18 mouse cellular contexts compared by ENCODE assay signal in genomic region chr7:74766550-74766949, GRCm38 (mm10).
DNase-seq lines count a peak whose midpoint lies in the region; TF ChIP-seq lines count a peak whose summit lies in the region.
"Had no signal": no experiment of that assay in that cellular context is flagged by ENCODE, and none has a peak within 500 bp of the region (broad histone marks: within the 10 kb centered on the region; RNA-seq: fewer than 3 reads in every experiment).

No protein-coding gene starts in this region.

- H3K4me2 ChIP-seq in myocyte (ENCODE audit: low read depth), result peak overlapping the region; percentile 4
- H3K4me2 ChIP-seq: embryonic facial prominence, embryonic 13.5 days; midbrain, embryonic 11.5 days; neural tube, embryonic 15.5 days; stomach, embryonic 15.5 days had no signal

- intact Hi-C loops in heart, postnatal 25 days (cut with DNase I), result no loop called here
- intact Hi-C loops in left cerebral cortex, postnatal 36 days (cut with DNase I), result no loop called here
- intact Hi-C loops in left cerebral cortex, postnatal 4 days (cut with DNase I), result no loop called here

- no peak overlapping the region for H3ac ChIP-seq in myocyte (ENCODE audit: control insufficient read depth, insufficient read length)

- no peaks in the 10 kb centered on the region for H3K79me2 ChIP-seq in myocyte (ENCODE audit: control insufficient read depth, insufficient read depth)

- no peaks in the 10 kb centered on the region for H3K27me3 ChIP-seq in myocyte (ENCODE audit: control insufficient read depth, insufficient read depth, insufficient read length)
- H3K27me3 ChIP-seq: embryonic facial prominence, embryonic 13.5 days; neural tube, embryonic 15.5 days; stomach, embryonic 15.5 days had no signal

- DNase-seq in heart, adult 18-20 months, result peak; percentile 59 to 70
- no peak for DNase-seq in heart, postnatal 25 days (ENCODE audit: low spot score)
- DNase-seq in left cerebral cortex, postnatal 36 days (ENCODE audit: low spot score in 2 of 2), result peak; percentile 3
- no peak for DNase-seq in left cerebral cortex, postnatal 4 days
- peak; percentile 18 for DNase-seq in adrenal gland, postnatal 25 days
- DNase-seq in kidney, postnatal 36 days, result no peak
- DNase-seq: cerebellum, adult 18-20 months; kidney, postnatal 4 days; liver, postnatal 0 days; lung, postnatal 4 days; thymus, postnatal 14 days had no signal

- H3K36me3 ChIP-seq in myocyte (ENCODE audit: control insufficient read depth, insufficient read depth), result no peaks in the 10 kb centered on the region
- H3K36me3 ChIP-seq: embryonic facial prominence, embryonic 13.5 days; G1E; neural tube, embryonic 15.5 days; stomach, embryonic 15.5 days had no signal

- H3K4me3 ChIP-seq in myocyte, result no peak overlapping the region
- H3K4me3 ChIP-seq: embryonic facial prominence, embryonic 13.5 days; left cerebral cortex, adult 2 months; neural tube, embryonic 15.5 days; stomach, embryonic 15.5 days had no signal

- no peak for TF ChIP-seq POLR2A in myocyte (IDR thresholded peaks at IDR 0.05; ENCODE audit: insufficient read length, low read depth)

TF ChIP-seq in myocyte, 11 proteins besides CTCF, POLR2A, EP300 and RAD21:
- TF ChIP-seq TCF3 (IDR thresholded peaks at IDR 0.05; ENCODE audit: insufficient read length, low read depth), result no peak
- TF ChIP-seq MYOG (IDR thresholded peaks at IDR 0.05; ENCODE audit: control insufficient read depth in 1 of 3, insufficient read depth in 1 of 3, insufficient read length in 2 of 3, low read depth in 2 of 3), result peak in 2 of 3 experiments; percentile 59 to 83
- TF ChIP-seq E2F4 (IDR thresholded peaks at IDR 0.05; ENCODE audit: insufficient read depth), result no peak
- no peak for TF ChIP-seq SRF (IDR thresholded peaks at IDR 0.05; ENCODE audit: control insufficient read depth, insufficient read length, low read depth)
- TF ChIP-seq TCF12 (IDR thresholded peaks at IDR 0.05; ENCODE audit: insufficient read depth, poor library complexity, severe bottlenecking), result peak; percentile 38
- peak; percentile 19 to 81 (median 25) for TF ChIP-seq MYOD1 (IDR thresholded peaks at IDR 0.05; ENCODE audit: control insufficient read depth in 1 of 3, insufficient read length in 2 of 3, low read depth in 2 of 3)
- TF ChIP-seq USF1 (IDR thresholded peaks at IDR 0.05; ENCODE audit: low read depth), result no peak
TF ChIP-seq in myocyte: peak in this region for 3.

Comparison
In these comparisons a context has a peak if more than half of its experiments do, and no peak if none do; other contexts are left out.
1. DNase-seq: peak in heart, adult 18-20 months (2 of 2), left cerebral cortex, postnatal 36 days (2 of 2) and adrenal gland, postnatal 25 days (single experiment); none in heart, postnatal 25 days (single experiment), left cerebral cortex, postnatal 4 days (single experiment) and kidney, postnatal 36 days (0 of 2).